In the genomic region with DNA sequence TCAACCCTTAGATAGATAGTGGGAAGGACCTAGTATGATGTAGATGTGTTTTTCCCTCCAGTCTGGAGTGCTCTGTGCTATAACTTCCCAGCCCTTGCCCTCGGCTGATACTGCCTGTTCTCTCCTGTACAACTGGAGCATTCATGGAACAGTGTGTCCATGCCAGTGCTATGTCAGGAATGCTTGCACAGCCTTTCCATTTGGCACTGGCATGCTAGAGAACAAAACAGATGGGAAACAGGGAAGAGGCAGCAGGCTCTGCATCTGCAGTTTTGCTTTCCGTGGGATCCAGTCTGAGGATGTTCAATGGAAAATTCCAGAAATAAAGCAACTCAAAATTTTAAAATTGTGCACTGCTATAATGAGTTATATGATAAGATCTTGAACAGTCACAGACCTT, we compare ENCODE assay signal across 10 mouse cellular contexts. TPM values are rescaled to one million over a fixed set of nuclear protein-coding genes. Genes with fewer than 3 reads are reported as not detected.
DNase-seq lines count a peak whose midpoint lies in the region; ATAC-seq and TF ChIP-seq lines count a peak whose summit lies in the region.
"Had no signal": no experiment of that assay in that cellular context is flagged by ENCODE, and none has a peak within 500 bp of the region (broad histone marks: within the 10 kb centered on the region; RNA-seq: fewer than 3 reads in every experiment).

No protein-coding gene starts in this region.

- no peak for DNase-seq in forebrain, embryonic 10.5 days (ENCODE audit: extremely low spot score, low spot score)
- peak; percentile 78 for DNase-seq in cerebellum, adult 9-10 months
- peak; percentile 52 for DNase-seq in heart, postnatal 25 days (ENCODE audit: low spot score)
- DNase-seq in lung, postnatal 0 days (ENCODE audit: low spot score) = no peak
- DNase-seq in embryo, embryonic 10.5 days (ENCODE audit: low spot score) = no peak
- DNase-seq in thymus, postnatal 0 days (ENCODE audit: low spot score) = no peak
- DNase-seq in adrenal gland, adult 18-20 months (ENCODE audit: low spot score in 2 of 2) = no peak

- H3K9me3 ChIP-seq in forebrain, embryonic 16.5 days (ENCODE audit: control insufficient read depth, low read length) = no peaks in the 10 kb centered on the region
- H3K9me3 ChIP-seq in forebrain, embryonic 10.5 days = no peaks in the 10 kb centered on the region
- H3K9me3 ChIP-seq in lung, postnatal 0 days (ENCODE audit: low read length) = no peaks in the 10 kb centered on the region

- peak overlapping the region; percentile 51 for H3K27ac ChIP-seq in forebrain, embryonic 16.5 days (ENCODE audit: low read length)
- no peak overlapping the region for H3K27ac ChIP-seq in forebrain, embryonic 10.5 days
- no peak overlapping the region for H3K27ac ChIP-seq in lung, postnatal 0 days (ENCODE audit: low read length)

- peaks cover 5% of the 10 kb centered on the region; the same call in 1 of the 2 replicates for H3K4me1 ChIP-seq in forebrain, embryonic 16.5 days (replicated peaks; ENCODE audit: control insufficient read depth, insufficient read depth, low read length)
- no peaks in the 10 kb centered on the region for H3K4me1 ChIP-seq in forebrain, embryonic 10.5 days
- no peaks in the 10 kb centered on the region for H3K4me1 ChIP-seq in lung, postnatal 0 days (ENCODE audit: insufficient read depth, low read depth, low read length)

- no peaks in the 10 kb centered on the region for H3K27me3 ChIP-seq in forebrain, embryonic 16.5 days (replicated peaks; ENCODE audit: control insufficient read depth, insufficient read depth, low read length)
- H3K27me3 ChIP-seq in forebrain, embryonic 10.5 days (ENCODE audit: poor library complexity, severe bottlenecking) = no peaks in the 10 kb centered on the region
- no peaks in the 10 kb centered on the region for H3K27me3 ChIP-seq in lung, postnatal 0 days (replicated peaks; ENCODE audit: insufficient read depth, low read length)
- H3K27me3 ChIP-seq: CH12.LX had no signal

- intact Hi-C loops in heart, postnatal 25 days (cut with DNase I) = no loop called here

- no peak overlapping the region for H3K4me2 ChIP-seq in forebrain, embryonic 16.5 days (ENCODE audit: low read length)
- no peak overlapping the region for H3K4me2 ChIP-seq in lung, postnatal 0 days (replicated peaks; ENCODE audit: low read depth, low read length)

- no peak overlapping the region for H3K9ac ChIP-seq in forebrain, embryonic 16.5 days (replicated peaks; ENCODE audit: low read depth, low read length)
- no peak overlapping the region for H3K9ac ChIP-seq in lung, postnatal 0 days (replicated peaks; ENCODE audit: low read depth)

- 62% methylated on average over 2 of the region's 2 CpGs for whole genome bisulfite sequencing in forebrain, embryonic 16.5 days
- WGBS in forebrain, embryonic 10.5 days = 92% methylated on average over 2 of the region's 2 CpGs
- WGBS in lung, postnatal 0 days = 66% methylated on average over 2 of the region's 2 CpGs

- H3K4me3 ChIP-seq in forebrain, embryonic 16.5 days (replicated peaks; ENCODE audit: low read length) = no peak overlapping the region
- H3K4me3 ChIP-seq in forebrain, embryonic 10.5 days = no peak overlapping the region
- H3K4me3 ChIP-seq in lung, postnatal 0 days (ENCODE audit: low read depth, low read length) = no peak overlapping the region
- H3K4me3 ChIP-seq: myocyte had no signal

- H3K36me3 ChIP-seq in forebrain, embryonic 16.5 days (ENCODE audit: control insufficient read depth, insufficient read depth) = peaks cover 2% of the 10 kb centered on the region; the same call in 1 of the 2 replicates
- peaks cover 85% of the 10 kb centered on the region for H3K36me3 ChIP-seq in forebrain, embryonic 10.5 days (replicated peaks)
- H3K36me3 ChIP-seq in lung, postnatal 0 days (ENCODE audit: insufficient read depth, low read length) = 0 out of 2 replicates have a peak, but pooled peaks cover 1% of the 10 kb centered on the region

- peak; percentile 64; the same call in 1 of the 2 replicates for TF ChIP-seq EP300 in lung, postnatal 0 days (IDR thresholded peaks at IDR 0.05)

- no peak for TF ChIP-seq CTCF in lung, postnatal 0 days (IDR thresholded peaks at IDR 0.05)

- ATAC-seq in forebrain, embryonic 16.5 days = peak; percentile 45; the same call in 1 of the 2 replicates
- ATAC-seq in lung, postnatal 0 days = peak; percentile 38; the same call in 1 of the 2 replicates

RNA-seq across cellular contexts. Expression of a gene that starts 33.5 kb away (rescaled TPM):
- 55.4 and 56.3 TPM in 2 replicates for polyA plus RNA-seq in forebrain, embryonic 16.5 days (2015; fragmentation: Nextera tagmentation; extraction: Ambion mirVana)
- polyA plus RNA-seq in forebrain, embryonic 10.5 days (2016; fragmentation: Nextera tagmentation; extraction: Ambion mirVana) = 37.3 and 43.3 TPM in 2 replicates
- 10 to 100 TPM; 30.3 to 33.7 TPM for total RNA-seq in heart, postnatal 25 days (2021)
- polyA plus RNA-seq in lung, postnatal 0 days (2015; fragmentation: Nextera tagmentation; extraction: Ambion mirVana) = 27.7 and 28.1 TPM in 2 replicates
- 31.3 and 45.3 TPM in 2 replicates for polyA plus RNA-seq in thymus, postnatal 0 days (2015; fragmentation: Nextera tagmentation; extraction: Ambion mirVana)
- 10 to 100 TPM; 47.7 to 58.3 TPM for total RNA-seq in adrenal gland, adult 18-20 months (2021)

RNA-seq across cellular contexts. Expression of a gene that starts 49.5 kb away (rescaled TPM):
- polyA plus RNA-seq in forebrain, embryonic 16.5 days (2015; fragmentation: Nextera tagmentation; extraction: Ambion mirVana) = 17.7 and 20.2 TPM in 2 replicates
- polyA plus RNA-seq in forebrain, embryonic 10.5 days (2016; fragmentation: Nextera tagmentation; extraction: Ambion mirVana) = 2.9 and 3.4 TPM in 2 replicates
- total RNA-seq in heart, postnatal 25 days (2021) = 1 to 10 TPM in 1 of 2 experiments, under 1 TPM in 1; 0.98 to 1.2 TPM
- 0.31 and 0.33 TPM in 2 replicates for polyA plus RNA-seq in lung, postnatal 0 days (2015; fragmentation: Nextera tagmentation; extraction: Ambion mirVana)
- 1.5 and 2.3 TPM in 2 replicates for polyA plus RNA-seq in thymus, postnatal 0 days (2015; fragmentation: Nextera tagmentation; extraction: Ambion mirVana)
- 1 to 10 TPM; 1.4 to 1.5 TPM for total RNA-seq in adrenal gland, adult 18-20 months (2021)

Comparison
In these comparisons a context has a peak if more than half of its experiments do, and no peak if none do; other contexts are left out.
1. DNase-seq: peak in cerebellum, adult 9-10 months (single experiment) and heart, postnatal 25 days (single experiment); none in forebrain, embryonic 10.5 days (single experiment), lung, postnatal 0 days (single experiment), embryo, embryonic 10.5 days (single experiment), thymus, postnatal 0 days (single experiment) and adrenal gland, adult 18-20 months (0 of 2).